Mouse (Mus musculus) heart, postnatal 4 days (tissue): ENCODE results near the gene Gm11639. TPM values are rescaled to one million over a fixed set of nuclear protein-coding genes. Genes with fewer than 3 reads are reported as not detected.
A peak's percentile ranks its signal among the peaks of the same experiment; 100 is the strongest.

Source experiments
- DNase-seq: peaks from one replicate; pipeline ENCODE4 v3.0.0; 2021
- total RNA-seq, 2 experiments: library from RNA; stranded (reverse); gene quantifications; 2 replicates each; pipeline ENCODE4 v1.2.3; 2021

Gene Gm11639
- under 1 TPM; 0.05 to 0.07 TPM for total RNA-seq

GRCm38 (mm10) chr11:104685548-104685947, at the start of gene Gm11639:
Gm11639 (plus strand) TSS chr11:104685707.
- peak; percentile 21 for DNase-seq

- no peak for DNase-seq
These were observed 48.5 kb upstream of the Gm11639 start for GRCm38 (mm10) chr11:104637010-104637409.

- no peak for DNase-seq
These were observed 47.5 kb upstream of the Gm11639 start for GRCm38 (mm10) chr11:104638006-104638405.

- no peak for DNase-seq
These were observed 46.6 kb upstream of the Gm11639 start for GRCm38 (mm10) chr11:104638906-104639305.

- DNase-seq = peak; percentile 23
These were observed 45.9 kb upstream of the Gm11639 start for GRCm38 (mm10) chr11:104639634-104640033.

- no peak for DNase-seq
These were observed 44.6 kb upstream of the Gm11639 start for GRCm38 (mm10) chr11:104640894-104641293.

- no peak for DNase-seq
These were observed 42.3 kb upstream of the Gm11639 start for GRCm38 (mm10) chr11:104643236-104643635.

GRCm38 (mm10) chr11:104645402-104645801, 40.1 kb upstream of the Gm11639 start:
- DNase-seq = no peak

GRCm38 (mm10) chr11:104646173-104646572, 39.3 kb upstream of the Gm11639 start:
- DNase-seq = no peak

GRCm38 (mm10) chr11:104646611-104647010, 38.9 kb upstream of the Gm11639 start:
- DNase-seq = no peak

GRCm38 (mm10) chr11:104647188-104647867, 38.2 kb upstream of the Gm11639 start:
- no peak for DNase-seq

GRCm38 (mm10) chr11:104648571-104648970, 36.9 kb upstream of the Gm11639 start:
- DNase-seq = peak; percentile 57

GRCm38 (mm10) chr11:104660599-104660998, 24.9 kb upstream of the Gm11639 start:
- DNase-seq = no peak

- no peak for DNase-seq
These were observed 24.4 kb upstream of the Gm11639 start for GRCm38 (mm10) chr11:104661106-104661505.

GRCm38 (mm10) chr11:104661531-104662205, 23.8 kb upstream of the Gm11639 start:
- no peak for DNase-seq

- DNase-seq = no peak
These were observed 22.9 kb upstream of the Gm11639 start for GRCm38 (mm10) chr11:104662573-104662972.

GRCm38 (mm10) chr11:104663241-104663877, 22.1 kb upstream of the Gm11639 start:
- no peak for DNase-seq

GRCm38 (mm10) chr11:104663878-104664261, 21.6 kb upstream of the Gm11639 start:
- no peak for DNase-seq

- no peak for DNase-seq
These were observed 21.1 kb upstream of the Gm11639 start for GRCm38 (mm10) chr11:104664441-104664840.

- no peak for DNase-seq
These were observed 18.1 kb upstream of the Gm11639 start for GRCm38 (mm10) chr11:104667399-104667798.

GRCm38 (mm10) chr11:104673412-104673811, 12.1 kb upstream of the Gm11639 start:
- no peak for DNase-seq

GRCm38 (mm10) chr11:104674768-104675167, 10.7 kb upstream of the Gm11639 start:
- DNase-seq = no peak

- no peak for DNase-seq
These were observed 7.7 kb downstream of the Gm11639 start for GRCm38 (mm10) chr11:104693235-104693634.

GRCm38 (mm10) chr11:104704097-104704496, 18.6 kb downstream of the Gm11639 start:
- no peak for DNase-seq
